Mouse (Mus musculus) lung, postnatal 36 days (tissue): ENCODE data around the gene Olfr611.
"Not testable (repeated sequence)": the region's sequence is repeated elsewhere in the genome, so short reads cannot be mapped to it uniquely, and the experiment has no call there.

Experiments used
- DNase-seq: peaks from one replicate; pipeline ENCODE4 v3.0.0; 2022; ENCODE audit warnings: mixed read lengths

Olfr611 gene

GRCm38 (mm10) chr7:103520746-103521145 lies at the start of gene Olfr611:
Gene Olfr611 (minus strand): TSS chr7:103520846.
- not testable (repeated sequence) for DNase-seq

- DNase-seq = no peak
These were observed 48.4 kb upstream of the Olfr611 start, which contains the start of gene Olfr616 for GRCm38 (mm10) chr7:103569043-103569442. Gene Olfr616 (minus strand): TSS chr7:103569143.

- no peak for DNase-seq
These were observed 35.1 kb upstream of the Olfr611 start, which contains the start of gene Olfr615 for GRCm38 (mm10) chr7:103555779-103556178. Gene Olfr615 (plus strand): TSS chr7:103556079.

DNA sequence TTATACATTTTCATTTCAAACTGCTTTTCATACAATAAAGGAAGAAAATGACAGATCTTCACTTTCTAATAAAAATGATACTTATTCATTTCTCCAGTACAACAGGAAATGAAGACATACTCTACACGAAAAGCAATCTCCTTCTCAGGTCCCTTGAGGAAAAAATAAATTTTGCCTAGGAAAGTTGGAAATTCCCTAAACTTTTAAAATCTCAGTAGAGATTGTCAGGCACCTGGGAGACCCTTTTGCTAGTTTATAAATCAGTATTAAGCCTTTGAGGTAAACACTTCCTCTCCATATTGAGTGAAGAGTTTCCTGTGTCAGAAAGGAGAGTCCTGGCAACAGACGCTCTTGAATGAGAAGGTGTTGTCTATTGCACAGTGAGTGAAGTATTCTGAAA lies 27.1 kb upstream of the Olfr611 start, which contains the start of gene Olfr613:
Gene Olfr613 (plus strand): TSS at position 301 of the 400 bp plus-strand sequence.
- no peak for DNase-seq

DNA sequence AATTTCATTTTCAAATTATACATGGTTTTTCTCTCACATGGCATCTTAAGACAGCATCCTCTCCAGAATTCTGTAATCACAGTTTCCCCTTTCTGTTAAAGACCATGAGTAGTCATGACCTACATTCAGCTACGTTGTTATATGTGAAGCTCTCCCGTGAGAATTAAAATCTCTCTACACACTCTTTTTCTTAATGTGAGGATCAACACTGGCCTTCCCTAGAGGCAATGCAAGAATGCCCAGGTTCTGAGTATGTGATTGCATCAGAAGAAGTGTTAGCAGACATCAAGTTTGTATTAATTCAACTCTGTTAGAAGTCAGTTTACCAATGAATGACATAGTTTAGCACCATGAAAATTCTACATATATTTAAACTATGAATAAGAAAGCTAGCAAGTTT lies 22.0 kb upstream of the Olfr611 start, which contains the start of gene Olfr612:
Gene Olfr612 (minus strand): TSS at position 101 of the 400 bp plus-strand sequence.
- DNase-seq = not testable (repeated sequence)

DNA sequence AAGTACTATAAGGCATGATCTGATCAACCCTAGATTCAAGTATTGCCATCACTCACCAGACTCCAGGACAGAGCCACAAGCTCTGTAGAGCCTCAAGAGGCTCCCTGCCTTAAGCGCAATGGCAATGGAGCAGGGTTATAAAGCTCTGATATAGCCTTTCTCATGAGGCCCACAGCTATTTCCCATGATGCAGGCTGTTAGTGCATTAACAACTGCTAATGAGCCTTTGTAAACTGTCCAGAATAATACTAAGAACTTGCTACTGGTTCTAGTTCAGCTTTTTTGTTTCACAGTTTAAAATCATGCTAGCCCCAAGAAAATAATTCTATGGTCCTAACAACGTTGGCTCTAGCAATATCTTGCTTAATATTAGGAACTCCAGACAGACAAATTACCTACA lies 8.6 kb downstream of the Olfr611 start, which contains the start of gene Olfr610:
Gene Olfr610 (minus strand): TSS at position 101 of the 400 bp plus-strand sequence.
- no peak for DNase-seq

GRCm38 (mm10) chr7:103497962-103498361 lies 22.7 kb downstream of the Olfr611 start, which contains the start of gene Olfr609:
Gene Olfr609 (minus strand): TSS chr7:103498062.
- DNase-seq = no peak

DNA sequence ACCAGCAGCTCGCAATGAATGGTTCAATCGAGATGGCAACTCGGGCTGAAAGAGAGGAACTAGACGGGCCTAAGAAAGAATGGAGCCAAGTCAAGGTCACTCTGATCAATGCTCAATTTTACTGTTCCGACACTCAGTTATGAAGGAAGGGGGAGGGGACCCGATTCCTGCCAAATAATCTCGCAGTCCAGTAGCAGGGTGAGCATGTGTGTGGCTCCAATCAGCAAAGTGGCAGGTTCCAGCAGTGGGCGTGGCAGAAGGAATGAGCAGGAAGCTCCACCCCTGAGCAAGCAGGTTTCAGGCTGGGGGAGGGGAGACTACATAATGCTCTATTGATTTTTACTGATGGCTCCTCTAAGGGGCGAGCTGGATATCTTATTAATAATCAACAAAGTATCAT lies 43.5 kb downstream of the Olfr611 start:
- DNase-seq = not testable (repeated sequence)

- DNase-seq = no peak
These were observed 51.1 kb downstream of the Olfr611 start, which contains the start of gene Olfr608 for GRCm38 (mm10) chr7:103469577-103469976. Gene Olfr608 (plus strand): TSS chr7:103469877.
